Mouse (Mus musculus) cerebellum, adult 11-12 months (tissue): ENCODE data around the gene Rps6ka4.

Experiments
- DNase-seq: peaks from one replicate; pipeline ENCODE4 v3.0.0; 2022

Rps6ka4 gene

DNA sequence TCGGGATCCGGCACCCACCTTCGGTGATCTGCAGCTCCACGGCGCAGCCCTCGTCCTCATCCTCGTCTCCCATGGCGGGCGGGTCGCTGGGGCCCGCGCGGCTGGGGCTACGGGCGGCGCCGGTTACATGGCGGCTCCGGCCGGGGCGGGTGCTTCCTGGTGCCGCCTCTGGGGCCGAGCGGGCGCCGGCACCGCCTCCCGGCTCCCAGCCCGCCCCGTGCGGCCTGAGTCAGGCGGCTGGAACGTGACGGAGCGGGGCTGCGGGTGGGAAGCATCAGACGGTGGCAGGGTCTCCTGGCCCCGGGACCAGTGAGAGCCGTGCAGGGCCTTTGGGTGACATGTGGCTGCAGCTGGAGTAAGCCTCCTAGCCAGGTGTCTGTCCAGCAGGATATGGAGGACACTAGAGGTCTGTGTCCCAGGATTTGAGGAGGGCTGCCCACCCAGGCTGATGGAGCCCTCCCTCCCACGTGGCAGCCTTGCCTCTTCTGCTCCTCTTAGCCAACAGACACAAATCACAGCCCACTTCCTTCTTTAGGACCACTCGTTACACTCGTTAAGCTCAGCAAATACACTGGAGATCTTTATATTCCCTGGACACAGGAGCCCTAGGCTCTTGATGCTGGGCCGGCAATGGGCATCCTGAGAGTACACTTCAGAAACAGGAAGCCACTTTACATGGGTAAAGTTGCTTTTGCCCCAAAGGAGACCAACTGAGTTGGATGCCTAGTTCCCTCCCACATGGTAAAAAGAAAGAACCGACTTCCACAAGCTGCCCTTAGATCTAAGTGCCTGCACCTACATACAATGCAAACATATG, at the start of gene Rps6ka4:
Rps6ka4 (minus strand) TSS at position 162 of the 817 bp plus-strand sequence.
- peak; percentile 70 for DNase-seq

DNA sequence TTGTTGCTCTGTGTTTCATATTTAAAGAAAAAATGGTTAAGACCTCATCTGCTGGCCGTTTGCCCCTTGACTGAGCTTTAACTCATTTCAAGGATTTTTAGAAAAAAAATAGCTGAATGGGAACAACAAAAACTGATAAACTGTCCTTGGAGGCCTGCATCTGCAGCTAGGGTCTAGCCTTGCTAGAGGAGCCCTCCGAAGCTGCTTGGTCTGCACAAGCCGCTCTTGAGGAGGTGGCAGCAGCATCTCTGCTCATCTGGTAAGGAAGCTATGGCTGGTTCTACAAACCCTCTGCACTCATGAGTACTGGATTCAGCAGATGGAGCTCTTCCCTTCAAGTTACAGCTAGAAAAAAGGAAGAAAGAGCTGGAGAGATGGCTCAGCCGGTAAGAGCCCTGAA, 37.5 kb upstream of the Rps6ka4 start:
- DNase-seq, result no peak

DNA sequence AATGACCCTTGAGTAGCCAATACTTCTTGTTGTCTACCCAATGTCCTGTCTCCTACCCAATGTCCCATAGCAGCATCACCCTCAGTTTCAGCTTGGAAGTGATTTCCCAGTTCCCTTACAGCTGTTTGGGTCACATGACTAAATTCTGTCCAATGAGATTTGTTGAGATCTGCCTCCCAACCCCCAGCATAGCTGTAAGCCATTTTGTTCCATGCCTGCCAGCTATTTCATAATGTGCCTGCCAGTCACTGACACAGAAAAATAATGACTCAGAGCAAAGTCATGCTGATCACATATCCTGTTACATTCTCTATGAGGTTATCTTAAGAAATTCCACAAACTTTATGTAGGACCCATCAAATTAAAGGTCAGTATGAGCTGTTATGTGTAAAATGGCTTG, 36.4 kb upstream of the Rps6ka4 start:
- no peak for DNase-seq

DNA sequence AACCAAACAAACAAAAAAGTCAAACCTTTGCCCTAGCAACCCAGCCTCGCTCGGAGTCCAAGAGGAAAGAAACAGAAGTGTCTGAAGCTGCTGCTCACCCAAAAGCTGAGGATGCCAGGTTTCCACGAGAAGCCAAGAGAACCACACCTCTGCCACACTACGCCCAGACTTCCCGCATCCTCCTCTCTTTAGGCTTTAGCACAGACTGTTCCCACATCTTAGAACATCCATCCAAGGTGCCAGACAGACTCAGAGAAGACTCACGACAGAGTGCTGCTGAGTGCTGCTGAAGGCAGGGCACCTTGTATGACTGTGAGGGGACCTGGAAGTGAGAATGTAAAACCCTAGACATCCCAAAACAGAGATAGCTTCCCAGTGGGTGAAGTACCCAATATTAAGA, 35.4 kb upstream of the Rps6ka4 start:
- DNase-seq, result no peak

DNA sequence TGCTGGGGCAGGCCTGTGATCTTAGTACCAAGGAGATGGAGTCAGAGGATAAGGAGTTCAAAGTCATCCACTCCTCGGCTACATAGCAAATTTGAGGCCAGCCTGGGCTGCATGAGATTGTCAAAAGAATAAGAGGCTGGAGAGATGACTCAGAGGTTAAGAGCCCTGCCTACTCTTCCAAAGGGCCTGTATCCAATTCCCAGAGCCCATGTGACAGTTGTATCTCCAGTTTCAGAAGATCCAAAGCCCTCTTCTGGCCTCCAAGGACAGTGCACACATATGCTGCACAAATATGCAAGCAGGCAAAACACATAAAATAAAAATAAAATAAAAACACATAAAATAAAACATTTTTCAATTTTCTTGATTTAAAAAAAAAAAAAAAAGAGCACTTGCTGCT, 33.8 kb upstream of the Rps6ka4 start:
- no peak for DNase-seq

DNA sequence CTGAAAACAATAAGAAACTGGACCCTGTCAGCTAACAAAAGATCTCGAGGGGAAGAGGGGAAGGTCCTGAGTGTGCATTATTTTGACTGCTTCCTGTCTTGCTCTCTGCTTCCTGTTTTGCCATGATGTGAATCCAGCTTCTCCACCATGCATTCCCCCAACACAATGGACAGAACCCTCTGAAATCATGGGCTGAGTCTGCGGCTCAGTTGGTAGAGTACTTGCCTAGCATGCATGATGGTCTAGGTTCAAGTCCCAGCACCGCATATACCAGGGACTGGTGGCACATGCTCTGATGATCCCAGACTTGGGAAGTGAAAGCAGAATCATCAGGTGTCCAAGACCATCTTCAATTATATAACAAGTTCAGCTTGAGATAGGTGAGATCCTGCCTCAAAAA, 32.3 kb upstream of the Rps6ka4 start:
- no peak for DNase-seq

DNA sequence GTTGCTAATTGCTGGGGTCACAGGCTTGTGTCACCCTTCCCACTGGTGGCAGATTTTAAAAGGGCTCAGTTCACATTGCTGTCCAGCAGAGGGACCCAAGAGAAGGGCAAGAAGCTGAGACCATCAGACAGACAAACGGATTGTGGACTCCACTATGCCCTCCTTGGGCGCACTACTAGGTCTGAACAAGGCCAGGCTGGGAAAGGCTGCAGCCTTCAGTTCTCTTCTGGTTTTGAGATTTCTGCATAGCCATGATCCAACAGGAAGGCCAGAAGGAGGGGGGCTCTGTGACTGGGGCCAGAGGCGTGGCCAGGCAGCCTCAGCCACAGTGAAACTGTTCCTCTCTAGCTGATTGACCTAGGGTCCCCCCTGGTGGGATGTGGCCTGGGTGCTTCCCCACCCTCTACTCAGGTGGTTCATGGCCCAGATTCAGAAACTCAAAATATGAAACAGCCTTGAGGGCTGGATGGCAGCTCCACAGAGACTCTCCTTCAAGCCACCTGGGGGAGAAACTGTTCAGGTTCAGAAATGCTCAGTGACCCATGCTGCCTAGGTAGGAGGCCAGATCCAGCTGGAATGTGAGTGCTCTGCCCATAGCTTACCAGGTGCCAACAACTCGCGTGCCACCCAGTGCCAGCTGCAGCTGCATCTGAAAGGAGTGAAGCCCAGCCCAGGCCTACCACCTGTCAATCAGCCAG, 31.3 kb upstream of the Rps6ka4 start:
- DNase-seq, result no peak

DNA sequence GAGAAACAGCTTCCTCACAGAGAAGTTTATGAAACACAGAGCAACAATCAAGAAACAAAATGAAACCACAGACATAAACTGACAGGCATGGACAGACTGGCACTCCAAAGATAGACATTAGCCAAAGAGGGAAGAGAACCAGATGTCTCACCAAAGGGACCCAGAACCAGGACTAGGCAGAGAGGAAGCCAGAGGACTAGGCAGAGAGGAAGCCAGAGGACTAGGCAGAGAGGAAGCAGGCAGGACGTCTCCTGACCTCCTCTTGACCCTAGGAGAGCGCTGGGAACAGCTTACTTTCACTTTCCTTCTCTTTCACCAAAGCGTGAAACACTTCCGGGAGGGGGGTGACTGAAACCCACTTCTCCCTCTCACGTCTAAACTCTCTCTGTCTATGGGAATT, 28.9 kb upstream of the Rps6ka4 start:
- no peak for DNase-seq

DNA sequence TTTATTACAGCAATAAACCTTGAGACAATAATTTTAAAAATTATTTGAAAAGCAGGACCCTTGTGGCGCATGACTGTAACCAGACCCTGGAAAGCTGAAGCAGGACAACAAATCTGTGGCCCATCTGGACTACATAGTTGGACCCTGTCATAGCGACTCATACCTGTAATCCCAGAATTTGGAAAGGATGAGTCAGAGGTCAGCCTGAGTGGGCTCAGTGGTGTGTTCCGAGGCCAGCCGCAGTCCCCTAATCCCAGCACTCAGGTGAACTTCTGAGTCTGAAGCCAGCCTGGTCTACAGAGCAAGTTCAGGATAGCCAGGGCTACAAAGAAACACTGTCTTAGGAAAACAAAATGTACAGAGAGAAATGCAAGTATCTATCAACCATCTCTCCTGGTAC, 21.0 kb upstream of the Rps6ka4 start:
- DNase-seq, result no peak

DNA sequence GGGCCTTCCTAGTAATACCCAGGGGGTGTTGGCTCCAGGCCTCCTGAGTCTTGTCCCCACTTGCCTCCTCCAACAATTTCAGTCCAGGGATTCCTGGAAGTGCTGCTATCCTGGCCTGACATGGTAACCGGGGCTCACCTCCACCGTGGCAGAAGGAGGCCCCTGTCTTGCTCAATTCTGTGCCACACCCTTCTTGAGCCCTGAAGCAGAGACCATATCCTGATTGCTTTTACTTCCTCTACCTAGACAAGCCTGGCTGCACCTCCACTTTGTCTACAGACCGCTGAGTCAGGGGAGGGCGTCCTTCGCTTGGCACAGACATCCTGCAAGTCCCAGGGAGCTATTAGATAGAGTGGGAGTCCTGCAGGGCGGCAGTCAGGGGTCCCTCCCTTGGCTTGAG, 20.3 kb upstream of the Rps6ka4 start:
- DNase-seq, result no peak

DNA sequence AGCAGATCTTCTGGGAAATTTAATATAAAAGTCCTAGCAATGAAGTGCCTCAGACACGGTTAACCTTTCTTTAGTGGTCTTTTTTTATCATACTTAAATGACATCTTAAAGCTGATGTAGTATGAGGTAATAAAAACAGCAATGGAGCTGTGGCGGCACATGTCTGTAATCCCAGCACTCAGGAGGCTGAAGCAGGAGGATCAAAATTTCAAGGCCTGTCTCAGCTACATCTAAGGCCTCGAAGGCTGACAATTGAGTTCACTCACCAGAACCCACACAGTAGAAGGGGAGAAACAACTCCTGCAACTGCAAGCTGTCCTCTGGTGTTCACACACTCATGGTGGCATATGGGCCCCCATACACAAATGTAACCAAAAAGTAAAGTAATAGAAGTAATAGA, 19.5 kb upstream of the Rps6ka4 start:
- DNase-seq, result no peak

DNA sequence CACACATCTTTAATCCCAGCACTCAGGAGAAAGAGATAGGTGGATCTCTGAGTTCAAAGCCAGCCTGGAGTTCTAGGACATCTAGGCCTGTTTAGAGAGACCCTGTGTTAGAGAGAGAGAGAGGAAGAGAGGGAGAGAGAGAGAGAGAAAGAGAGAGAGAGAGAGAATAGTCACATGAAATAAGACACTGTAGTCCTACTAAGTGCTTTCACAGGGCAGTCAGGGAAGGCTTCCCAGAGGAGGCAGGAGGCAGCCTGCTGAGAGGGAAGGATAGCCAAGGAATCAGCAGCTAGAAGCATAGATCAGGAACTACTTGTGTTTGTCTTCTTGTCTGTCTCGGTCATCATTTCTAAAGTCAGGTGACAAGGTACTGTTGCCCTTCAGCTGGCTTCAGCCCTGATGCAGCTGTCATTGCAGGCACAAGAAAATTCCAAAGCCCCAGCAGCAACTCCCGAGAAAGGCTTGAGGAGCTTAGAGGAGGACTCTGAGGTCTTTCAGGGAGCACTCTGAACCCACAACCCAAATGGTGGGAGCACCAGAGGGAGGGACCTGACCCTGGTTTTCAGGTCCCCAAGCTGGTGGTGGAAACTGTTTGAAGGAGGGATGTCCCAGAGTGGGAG, 18.7 kb upstream of the Rps6ka4 start:
- DNase-seq, result no peak

DNA sequence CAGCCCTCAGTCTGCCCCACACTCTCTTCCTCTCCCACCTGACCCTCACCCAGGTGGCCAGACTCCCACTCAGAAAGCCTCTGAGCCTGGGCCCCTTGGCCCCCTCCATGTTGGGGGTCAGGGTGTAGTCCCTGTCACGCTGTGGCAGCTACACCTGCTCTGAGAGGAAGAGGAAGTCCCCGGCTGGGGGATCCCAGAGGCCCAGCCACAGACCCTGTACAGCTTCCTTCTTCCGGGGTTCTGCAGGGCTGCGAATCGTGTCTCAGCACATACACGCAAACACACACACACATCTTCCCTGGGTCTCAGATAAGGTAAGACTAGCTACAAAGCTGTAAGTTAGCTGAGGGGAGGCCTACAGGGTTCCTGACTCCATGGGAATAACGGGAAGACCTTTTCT, 17.6 kb upstream of the Rps6ka4 start, which contains the start of gene Ccdc88b:
Ccdc88b (minus strand) TSS at position 181 of the 400 bp plus-strand sequence.
- no peak for DNase-seq

DNA sequence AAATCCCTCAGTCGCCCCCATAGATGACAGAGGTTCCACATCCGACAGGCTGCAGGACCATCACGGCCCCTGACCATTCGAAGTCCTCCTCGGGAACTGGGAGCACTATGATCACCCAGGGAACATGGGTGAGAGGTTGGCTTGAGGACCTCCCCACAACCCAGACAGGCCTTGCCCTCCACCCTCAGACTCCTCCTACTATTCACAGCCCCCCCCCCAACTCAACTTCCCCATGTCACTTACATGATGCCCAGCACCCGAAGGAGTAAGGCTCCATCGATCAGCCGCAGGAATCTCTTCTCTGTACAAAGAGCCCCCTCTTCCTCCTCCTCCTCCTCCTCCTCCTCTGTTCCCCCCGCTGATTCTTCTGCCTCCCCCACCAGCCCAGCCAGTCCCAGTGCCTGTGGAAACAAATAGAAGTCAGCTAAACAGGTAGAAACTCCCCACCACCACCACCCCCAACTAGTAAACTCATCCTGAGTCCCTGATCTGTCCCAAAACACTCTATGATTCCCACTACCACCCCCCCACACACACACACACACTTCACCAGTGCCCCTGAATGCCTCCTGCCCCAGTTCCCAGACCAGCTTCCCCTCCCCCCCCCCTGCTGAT, 17.1 kb upstream of the Rps6ka4 start:
- DNase-seq, result no peak

DNA sequence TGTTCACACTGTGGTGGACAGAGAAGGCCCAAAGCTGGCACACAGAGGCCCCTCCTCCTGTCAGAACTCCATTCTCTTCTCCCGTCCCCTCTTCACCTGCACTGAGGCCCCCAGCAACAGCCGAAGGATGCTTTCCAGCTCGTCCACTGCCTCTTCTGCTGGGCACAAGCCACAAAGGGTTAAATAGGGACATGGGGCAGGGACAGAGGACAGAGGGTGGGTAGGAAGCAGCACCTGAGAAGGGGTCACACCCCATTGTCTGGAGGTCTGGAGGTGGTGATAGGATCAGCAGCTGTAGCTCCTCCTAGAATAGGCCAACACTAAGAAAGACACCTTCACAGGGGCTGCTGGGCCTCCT, 16.5 kb upstream of the Rps6ka4 start:
- no peak for DNase-seq

DNA sequence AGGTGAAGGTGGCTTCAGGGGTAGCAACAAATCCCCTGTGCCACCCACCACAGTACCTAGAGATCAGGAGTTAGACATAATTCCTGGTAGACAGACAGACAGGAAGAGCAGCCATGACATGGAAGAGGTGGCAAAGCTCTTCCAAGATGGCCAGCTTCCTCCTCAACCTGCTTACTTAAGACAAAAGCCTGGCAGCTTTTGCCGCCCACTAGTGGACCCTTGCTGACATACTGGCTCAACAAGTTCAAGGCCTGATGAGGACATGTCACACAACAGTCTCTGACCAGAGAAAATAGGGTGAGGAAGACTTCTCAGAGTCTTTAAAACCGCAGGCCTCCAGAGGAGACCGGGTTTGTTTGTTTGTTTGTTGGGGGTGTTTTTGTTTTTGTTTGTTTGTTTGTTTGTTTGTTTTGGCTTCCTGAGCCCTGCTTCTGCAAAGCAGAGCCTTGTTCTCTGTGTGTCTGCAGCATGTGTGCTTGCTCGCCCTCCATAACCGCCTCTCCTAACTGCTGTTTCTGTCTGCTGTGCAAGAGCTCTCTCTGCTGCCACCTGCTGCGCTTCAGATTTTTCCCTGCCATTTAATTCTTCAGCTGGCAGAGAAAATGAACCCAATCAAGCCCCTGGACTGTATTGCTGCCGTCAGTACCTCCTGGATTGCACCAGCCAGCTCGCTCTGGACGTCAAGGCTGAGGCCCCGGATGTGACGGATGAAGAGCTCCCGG, 16.0 kb upstream of the Rps6ka4 start:
- peak; percentile 14 for DNase-seq

DNA sequence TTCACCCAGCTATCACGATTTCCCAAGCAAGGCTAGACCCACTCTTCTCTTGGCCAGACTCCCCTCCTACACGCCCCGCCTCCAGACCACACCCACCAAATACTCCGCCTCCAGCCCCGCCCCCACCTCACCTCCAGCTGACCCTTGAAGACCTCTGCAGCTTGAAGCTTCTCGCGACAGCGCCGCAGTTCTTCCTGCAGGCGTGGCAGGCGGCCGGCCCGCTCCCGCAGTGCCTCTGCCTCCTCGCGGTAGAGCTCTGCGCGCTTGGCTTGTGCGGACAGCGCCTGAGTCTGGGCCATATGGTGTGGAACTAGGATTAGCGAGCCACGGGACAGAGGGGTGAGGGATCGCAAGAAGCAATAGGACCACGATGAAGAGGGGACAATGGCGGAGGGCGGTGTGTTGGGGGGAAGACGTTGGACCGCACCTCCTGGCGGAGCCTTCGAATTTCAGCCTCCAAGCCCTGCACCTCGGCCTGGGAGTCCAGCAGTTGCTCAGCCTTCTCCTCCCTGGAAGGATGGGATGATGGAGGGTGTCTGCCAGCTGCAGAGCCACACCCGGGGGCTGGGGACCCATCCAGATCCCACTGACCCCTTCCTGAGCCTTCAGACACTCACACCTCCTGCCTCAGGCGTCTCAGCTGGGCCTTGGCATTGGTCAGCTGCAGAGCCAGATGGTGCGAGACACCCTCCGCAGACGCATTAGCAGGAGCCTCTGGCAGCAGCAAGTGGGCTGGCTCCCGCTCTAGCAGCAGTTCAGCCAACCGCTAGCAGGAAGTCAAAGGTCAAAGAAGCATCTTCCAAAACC, 15.0 kb upstream of the Rps6ka4 start:
- DNase-seq, result peak; percentile 65

DNA sequence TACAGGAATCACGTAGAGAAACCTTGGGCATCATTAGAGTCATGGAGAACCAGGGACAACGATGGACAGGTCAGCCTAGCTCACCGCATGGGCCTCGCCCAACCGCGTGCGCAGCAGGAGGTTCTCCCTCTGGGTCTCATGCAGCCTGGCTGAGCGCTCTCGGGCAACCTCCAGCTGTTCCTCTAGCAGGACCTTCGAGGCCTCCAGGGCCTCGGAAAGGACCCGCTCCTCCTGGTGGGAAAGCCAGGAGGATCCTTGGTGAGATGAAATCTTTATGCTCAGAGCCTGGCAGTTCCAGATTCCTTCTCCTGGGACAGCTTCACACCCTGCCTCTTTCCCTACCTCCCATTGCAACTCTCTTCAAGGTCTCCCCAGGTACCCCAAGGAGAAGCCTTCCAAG, 14.2 kb upstream of the Rps6ka4 start:
- no peak for DNase-seq

DNA sequence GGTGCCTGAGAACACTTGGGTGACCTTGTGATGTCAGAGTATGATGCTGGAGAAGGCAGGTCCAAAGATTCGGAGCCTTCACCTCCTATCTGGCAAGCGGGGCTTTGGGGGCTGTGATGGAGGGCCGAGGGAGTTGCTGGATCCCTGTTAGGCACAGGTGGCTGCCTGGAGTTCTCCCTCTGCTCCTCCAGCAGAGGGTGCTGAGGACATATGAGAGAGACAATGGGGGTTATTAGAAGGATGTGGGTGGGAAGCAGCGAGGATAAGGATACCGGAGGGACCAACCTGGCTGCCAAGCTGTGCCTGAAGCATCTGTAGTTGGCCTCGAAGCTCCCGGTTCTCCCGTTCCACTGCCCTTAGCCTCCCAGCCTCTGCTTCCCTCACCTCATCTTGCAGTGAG, 13.5 kb upstream of the Rps6ka4 start:
- no peak for DNase-seq

DNA sequence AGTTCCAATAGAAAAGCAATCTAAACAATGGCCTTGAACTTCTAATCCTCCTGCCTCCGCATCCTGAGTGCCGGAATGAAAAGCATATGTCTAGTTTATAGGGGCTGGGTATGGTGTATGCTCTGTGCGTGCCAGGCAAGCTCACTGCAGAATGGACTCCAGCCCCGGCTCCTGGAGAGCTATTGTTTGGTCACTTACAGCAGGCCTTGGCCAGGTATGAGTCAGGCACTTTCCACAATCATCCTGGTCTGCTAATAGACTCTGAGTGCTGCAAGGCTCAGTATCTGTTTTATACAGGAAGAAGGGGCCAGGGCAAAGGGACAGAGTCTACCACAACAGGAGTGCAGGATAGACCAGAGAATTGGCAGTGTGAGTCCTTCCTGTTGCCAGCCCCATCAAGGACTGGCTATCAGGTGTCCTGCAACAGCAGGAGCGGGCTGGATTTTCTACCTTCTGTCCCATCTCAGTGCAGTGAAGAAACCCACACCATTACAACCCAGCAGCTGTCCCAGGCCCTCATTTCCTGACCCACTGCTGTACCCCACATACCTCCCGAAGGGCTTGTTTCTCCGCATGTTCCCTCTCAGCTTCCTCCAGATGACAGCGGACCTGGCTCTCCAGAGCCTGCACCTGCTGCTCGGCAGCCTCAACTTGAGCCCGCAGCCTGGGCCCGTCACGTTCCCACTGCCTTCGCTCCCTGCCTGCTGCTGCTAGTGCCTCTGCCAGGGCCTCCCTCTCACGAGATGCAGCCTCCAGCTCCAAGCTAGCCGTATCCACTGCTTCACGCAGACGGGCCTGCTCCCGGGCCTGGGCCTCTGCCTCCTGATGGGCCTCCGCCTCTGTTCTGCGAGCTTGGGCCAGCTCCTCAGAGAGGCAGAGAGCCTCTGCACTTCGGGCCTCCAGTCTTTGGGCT, 12.2 kb upstream of the Rps6ka4 start:
- DNase-seq, result no peak

DNA sequence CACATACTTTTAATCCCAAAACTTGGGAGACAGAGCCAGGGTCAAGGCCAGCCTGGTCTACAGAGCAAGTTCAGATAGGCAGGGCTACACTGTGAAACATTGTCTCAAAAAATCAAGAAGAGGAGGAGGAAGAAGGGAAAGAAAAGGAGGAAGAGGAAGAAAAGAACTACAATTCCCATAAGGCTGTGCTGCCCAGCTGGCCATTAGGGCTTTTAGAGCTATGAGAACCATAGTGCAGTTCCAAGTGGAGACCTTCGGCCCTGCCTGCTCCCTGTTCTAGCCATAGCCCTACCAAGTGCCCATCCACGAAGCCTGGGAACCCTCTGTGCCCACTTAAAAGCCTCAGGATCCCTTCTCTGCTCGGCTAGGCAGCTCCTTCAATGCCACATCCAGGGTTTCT, 11.1 kb upstream of the Rps6ka4 start:
- DNase-seq, result no peak
